Mouse (Mus musculus): ENCODE measurements around the gene C130026I21Rik.

The C130026I21Rik gene

GRCm38 (mm10) chr1:84945950-84946349 is 324.4 kb downstream of the C130026I21Rik start:
- in situ Hi-C loops (cut with MboI; ENCODE audit: unreplicated experiment in 2 of 2), result no loop called here

- in situ Hi-C loops (cut with MboI; ENCODE audit: unreplicated experiment in 2 of 2), result no loop called here
These were observed 326.8 kb downstream of the C130026I21Rik start for GRCm38 (mm10) chr1:84943549-84943948.

Data from v-Abl transformed pro-B cells (cell line).